Mouse (Mus musculus): Measurements from ENCODE around the gene Tbrg1. TPM values are rescaled to one million over a fixed set of nuclear protein-coding genes. Genes with fewer than 3 reads are reported as not detected.

Gene Tbrg1
- total RNA-seq, 1 experiment from 2014 or later = 59.9 TPM

- no peak for ATAC-seq (replicated peaks in 1 of 2; ENCODE audit: insufficient read depth in 1 of 2, low FRiP score in 2 of 2, low TSS enrichment in 1 of 2, low read depth in 1 of 2, poor library complexity in 2 of 2, severe bottlenecking in 2 of 2)
These were observed 47.6 kb downstream of the Tbrg1 start for GRCm38 (mm10) chr9:37609558-37609957.

- no peak for ATAC-seq (replicated peaks in 1 of 2; ENCODE audit: insufficient read depth in 1 of 2, low FRiP score in 2 of 2, low TSS enrichment in 1 of 2, low read depth in 1 of 2, poor library complexity in 2 of 2, severe bottlenecking in 2 of 2)
These were observed 52.0 kb downstream of the Tbrg1 start for GRCm38 (mm10) chr9:37605089-37605488.

- no peak for ATAC-seq (replicated peaks in 1 of 2; ENCODE audit: insufficient read depth in 1 of 2, low FRiP score in 2 of 2, low TSS enrichment in 1 of 2, low read depth in 1 of 2, poor library complexity in 2 of 2, severe bottlenecking in 2 of 2)
These were observed 56.4 kb downstream of the Tbrg1 start for GRCm38 (mm10) chr9:37600538-37601205.

Other genes starting within 250 kb of the Tbrg1 start
- gene Robo3, start 224.1 kb downstream of the Tbrg1 start, total RNA-seq (2017) = 1.4 and 2.3 TPM in 2 replicates
- gene Msantd2, start 168.0 kb downstream of the Tbrg1 start, total RNA-seq (2017) = 44.3 and 63.0 TPM in 2 replicates
- 12.3 and 15.7 TPM in 2 replicates for gene Esam, start 129.2 kb downstream of the Tbrg1 start, total RNA-seq (2017)
- gene Vsig2, start 118.1 kb downstream of the Tbrg1 start, total RNA-seq (2017) = 2.2 and 4.9 TPM in 2 replicates
- gene Nrgn, start 104.4 kb downstream of the Tbrg1 start, total RNA-seq (2017) = 24.4 and 42.0 TPM in 2 replicates
- 26.1 and 29.4 TPM in 2 replicates for gene Siae, start 101.6 kb downstream of the Tbrg1 start, total RNA-seq (2017)
- 6.2 and 24.1 TPM in 2 replicates for gene Spa17, start 43.6 kb downstream of the Tbrg1 start, total RNA-seq (2017)
- gene Panx3, start 11.9 kb upstream of the Tbrg1 start, total RNA-seq (2017) = not detected in 2 replicates
- not detected in 2 replicates for gene Olfr160, start 58.9 kb upstream of the Tbrg1 start, total RNA-seq (2017)
- not detected in 2 replicates for gene Olfr874, start 87.8 kb upstream of the Tbrg1 start, total RNA-seq (2017)
- not detected in 2 replicates for gene Olfr875, start 114.5 kb upstream of the Tbrg1 start, total RNA-seq (2017)
- not detected in 2 replicates for gene Olfr876, start 145.7 kb upstream of the Tbrg1 start, total RNA-seq (2017)
- gene Olfr877, start 197.0 kb upstream of the Tbrg1 start, total RNA-seq (2017) = not detected in 2 replicates
- gene Olfr145, start 239.4 kb upstream of the Tbrg1 start, total RNA-seq (2017) = 0.06 TPM in 1 of 2 replicates, not detected in the other